Mouse (Mus musculus) frontal cortex, postnatal 10 days (tissue): ENCODE data around the gene Slc11a2.
"Not testable (repeated sequence)": the region's sequence is repeated elsewhere in the genome, so short reads cannot be mapped to it uniquely, and the experiment has no call there.

Experiments used
- DNase-seq, 2 experiments: peaks; one replicate each; pipeline ENCODE4 v3.0.0; 2022; ENCODE audit warnings: low spot score in 2 of 2, mixed read lengths in 1 of 2

Slc11a2 gene

DNA sequence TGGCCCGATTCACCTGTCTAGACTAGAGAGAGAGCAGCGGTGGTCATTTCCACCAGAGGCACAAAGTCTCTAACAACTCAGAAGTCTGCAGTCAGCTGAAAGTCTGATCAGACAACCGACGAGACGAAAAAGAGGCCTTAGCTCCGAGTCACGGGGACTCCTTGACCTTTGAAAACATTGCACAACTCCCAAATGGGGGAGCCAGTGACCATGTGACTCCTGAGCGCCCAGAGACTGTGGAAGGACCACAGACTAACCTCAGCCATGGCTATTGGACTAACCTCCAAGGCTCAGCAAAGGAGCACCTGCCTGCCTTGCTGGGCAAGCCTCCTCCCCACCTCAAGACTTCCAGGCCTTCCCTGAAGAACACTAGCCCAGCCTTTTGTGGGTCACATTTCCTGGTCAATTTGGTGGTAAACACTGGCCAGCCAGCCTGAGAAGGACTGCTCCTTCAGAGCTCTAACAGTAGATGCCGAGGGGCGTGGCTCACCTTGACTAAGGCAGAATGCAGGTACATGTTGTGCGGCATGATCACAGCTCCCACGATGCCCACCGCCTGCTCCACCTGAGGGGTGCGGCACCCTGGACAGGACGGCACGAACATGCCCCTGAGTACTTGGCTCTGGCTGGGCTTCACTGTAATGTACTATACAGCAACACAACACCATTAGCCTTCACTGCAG is 21.4 kb downstream of the Slc11a2 start:
- DNase-seq = no peak

DNA sequence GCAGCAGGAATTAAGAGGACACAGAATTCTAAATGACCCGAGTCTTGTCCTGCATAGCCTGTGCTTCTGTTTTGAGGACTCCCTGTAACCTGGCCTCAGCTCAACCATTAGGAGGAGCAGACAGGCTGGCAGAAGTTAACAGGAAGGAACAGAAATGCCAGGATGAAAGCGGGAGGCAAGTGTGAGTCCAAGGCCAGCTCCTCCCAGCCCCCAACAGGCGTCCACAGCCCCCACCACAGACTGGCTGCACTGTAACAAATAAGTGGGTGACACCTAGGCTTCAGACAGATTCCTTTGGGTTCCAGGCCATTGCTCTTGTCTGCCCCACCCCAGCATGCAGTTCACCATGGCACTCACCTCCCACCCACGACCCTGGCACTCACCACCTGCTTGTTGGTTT is 22.1 kb downstream of the Slc11a2 start:
- DNase-seq = no peak

DNA sequence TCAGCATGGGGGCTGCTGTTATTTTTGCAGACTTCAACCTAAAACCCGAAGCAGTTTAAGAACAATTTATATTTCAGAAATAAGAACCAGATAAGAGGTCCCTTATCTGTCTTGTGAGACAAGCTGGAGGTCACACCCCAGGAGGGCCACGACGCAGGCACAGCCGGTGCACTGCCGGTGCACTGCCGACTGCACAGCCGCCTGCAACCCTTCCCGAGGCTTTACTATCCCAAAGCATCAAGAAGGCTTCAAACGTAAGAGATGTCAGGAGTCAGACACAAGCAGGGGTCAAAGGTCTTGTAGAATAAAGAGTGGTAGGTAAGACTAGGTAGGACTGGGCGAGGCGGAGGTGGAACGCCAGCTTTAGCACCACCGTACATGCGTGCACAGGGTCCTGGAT is 22.5 kb downstream of the Slc11a2 start:
- no peak for DNase-seq

DNA sequence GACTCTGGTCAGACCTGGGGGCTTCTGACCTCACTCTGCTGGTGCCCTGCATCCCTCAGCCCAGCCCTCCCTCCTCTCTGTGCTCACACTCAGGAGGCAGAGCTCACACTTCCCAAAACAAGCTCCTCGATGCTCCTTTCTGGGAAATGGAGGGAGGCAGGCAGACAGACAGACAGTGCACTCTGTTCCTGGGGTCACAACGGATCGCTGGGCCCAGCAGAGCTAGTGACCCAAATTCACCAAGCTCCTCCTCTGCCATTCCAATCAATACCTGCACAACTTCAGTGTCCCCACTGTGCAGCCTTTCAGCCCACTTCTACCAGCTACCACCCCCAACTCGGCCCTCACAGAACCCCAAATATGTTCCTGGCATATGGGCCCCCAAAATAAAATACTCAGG is 23.1 kb downstream of the Slc11a2 start:
- no peak for DNase-seq

DNA sequence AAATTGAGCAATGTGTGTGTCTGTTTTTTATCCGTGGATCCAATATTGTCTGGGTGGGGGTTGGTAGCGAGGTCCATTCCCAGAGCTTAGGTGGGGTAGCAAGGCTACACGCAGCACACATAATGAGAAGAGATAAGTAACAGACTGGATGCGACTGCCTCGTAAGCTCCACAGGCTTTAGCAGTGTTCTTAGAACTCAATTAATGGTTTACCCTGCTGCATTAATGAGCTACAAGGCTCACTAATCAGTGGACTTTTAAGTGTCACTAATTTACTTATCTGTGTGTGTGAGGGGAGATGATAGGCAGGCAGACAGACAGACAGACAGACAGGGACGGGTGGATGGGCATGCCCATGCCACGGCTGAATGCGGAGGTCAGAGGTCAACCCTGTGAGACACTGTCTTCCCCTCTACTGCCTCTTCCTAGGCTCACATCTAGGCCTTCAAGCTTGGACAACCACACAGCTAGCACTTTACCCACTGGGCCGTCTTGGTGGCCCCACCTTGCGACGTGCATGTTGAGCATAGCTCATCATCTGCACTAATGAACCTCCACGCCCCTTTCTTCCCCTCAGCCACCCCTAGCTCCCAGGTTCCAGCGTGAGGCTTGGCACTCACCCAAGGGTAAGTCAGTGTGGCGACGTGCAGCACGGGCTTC is 24.2 kb downstream of the Slc11a2 start:
- DNase-seq = no peak

DNA sequence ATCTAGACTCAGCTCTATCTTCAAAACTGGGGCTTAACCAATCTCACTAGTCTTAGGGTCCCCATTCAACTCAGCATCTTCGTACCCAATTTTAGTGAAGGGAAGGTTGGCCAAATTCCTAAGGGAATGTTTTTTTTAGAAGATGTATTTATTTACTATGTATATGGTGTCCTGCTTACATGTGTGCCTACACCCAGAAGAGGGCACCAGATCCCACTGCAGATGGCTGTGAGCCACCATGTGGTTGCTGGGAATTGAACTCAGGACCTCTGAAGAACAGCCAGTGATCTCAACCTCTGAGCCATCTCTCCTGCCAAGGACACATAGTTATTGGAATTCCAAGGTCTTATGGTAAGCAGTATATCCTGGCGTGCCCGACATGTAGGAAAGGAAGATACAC is 29.3 kb downstream of the Slc11a2 start:
- DNase-seq = no peak

DNA sequence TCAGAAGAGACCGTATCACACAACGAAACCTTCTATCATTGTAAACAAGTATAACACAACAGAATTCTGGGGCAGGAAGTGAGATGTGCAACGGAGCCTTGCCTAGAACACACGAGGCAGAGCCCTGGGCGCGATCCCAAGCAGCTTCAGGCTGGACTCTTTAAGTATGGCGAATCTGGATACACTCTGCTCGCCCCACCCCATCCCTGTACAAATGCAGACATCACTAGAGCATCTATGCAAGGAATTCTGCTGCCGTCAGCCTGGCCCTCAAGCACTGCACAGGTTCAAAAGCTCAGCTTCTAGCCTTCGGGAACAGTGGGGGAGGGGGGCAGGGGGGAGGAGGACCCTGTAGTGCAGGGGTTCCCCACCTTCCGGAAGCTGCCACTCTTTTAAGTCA is 31.9 kb downstream of the Slc11a2 start:
- no peak for DNase-seq

DNA sequence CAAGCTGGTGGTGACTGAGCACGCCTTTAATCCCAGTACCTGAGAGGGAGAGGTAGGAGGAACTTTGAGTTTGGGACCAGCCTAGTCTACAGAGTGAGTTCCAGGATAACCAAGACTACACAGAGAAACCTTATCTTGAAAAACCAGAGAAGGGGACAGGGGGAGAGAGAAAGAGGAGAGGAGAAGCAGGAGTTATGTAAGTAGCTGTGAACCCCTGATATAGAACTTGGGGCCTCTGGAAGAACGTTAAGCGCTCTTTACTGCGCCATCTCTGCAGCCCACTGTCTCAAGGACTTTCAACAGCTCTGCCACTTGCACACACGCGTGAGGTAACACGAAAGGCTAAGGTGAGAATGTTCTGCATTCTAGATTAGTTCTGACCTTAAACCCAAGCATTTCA is 33.3 kb downstream of the Slc11a2 start:
- DNase-seq = no peak

DNA sequence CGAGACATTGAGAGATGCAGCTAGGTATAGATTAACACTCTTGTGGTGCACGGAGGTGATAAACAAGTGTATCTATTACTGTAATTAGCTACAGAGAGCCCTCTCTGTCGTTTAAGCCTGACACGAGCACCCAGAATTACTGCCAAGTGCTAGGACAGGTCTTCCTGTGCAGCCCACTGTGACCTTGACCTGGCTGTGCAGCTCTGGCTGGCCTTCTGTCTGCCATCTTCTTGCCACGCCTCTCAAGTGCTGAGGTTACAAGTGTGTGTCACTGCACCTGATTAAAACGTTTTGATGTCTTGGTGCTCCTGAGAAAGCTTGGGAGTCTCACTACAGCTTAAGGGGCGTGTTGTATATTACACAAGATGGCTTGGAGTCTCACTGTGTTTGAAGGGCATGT is 33.8 kb downstream of the Slc11a2 start:
- no peak for DNase-seq

DNA sequence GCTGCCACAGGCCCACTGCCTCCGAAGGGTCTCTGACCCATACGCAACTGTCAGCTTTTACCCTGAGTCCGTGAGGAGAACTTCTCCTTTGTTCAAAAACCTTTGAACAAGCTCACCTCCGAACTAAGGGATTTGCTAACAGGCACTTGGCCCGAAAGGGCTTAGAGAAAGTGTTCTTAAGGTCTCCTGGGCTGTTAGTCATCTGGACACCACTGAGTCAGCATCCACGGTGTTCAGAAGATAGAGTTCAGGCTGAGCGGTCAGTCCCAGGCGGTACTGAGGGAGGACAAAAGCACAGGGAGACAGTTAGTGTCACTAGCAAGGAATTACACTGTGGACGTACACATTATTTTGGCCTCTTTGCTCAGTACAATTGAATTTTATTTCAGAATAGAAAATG is 36.0 kb downstream of the Slc11a2 start:
- no peak for DNase-seq

DNA sequence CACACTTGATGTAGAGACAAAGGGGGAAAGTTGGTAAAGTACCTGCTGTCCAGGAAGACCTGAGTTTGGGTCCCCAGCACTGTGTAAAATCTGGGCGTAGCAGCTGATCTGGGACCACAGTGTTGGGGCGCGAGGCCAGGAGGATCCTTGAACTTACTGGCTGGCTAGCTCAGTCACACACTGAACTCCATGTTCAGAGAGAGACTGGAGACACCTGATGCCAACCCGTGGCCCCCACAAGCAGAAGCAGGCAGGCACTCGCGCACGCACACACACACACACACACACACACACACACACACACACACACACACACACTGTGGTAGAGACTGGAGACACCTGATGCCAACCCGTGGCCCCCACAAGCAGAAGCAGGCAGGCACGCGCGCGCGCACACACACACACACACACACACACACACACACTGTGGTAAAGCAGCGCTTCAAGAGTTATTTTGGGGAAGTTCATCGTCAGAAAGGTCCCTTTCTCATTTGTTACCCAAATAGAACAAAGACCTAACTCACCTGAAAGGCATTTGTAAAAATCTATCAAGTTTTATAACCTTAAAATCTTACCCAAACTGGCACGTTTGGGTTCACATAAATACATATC is 36.5 kb downstream of the Slc11a2 start:
- DNase-seq = no peak

DNA sequence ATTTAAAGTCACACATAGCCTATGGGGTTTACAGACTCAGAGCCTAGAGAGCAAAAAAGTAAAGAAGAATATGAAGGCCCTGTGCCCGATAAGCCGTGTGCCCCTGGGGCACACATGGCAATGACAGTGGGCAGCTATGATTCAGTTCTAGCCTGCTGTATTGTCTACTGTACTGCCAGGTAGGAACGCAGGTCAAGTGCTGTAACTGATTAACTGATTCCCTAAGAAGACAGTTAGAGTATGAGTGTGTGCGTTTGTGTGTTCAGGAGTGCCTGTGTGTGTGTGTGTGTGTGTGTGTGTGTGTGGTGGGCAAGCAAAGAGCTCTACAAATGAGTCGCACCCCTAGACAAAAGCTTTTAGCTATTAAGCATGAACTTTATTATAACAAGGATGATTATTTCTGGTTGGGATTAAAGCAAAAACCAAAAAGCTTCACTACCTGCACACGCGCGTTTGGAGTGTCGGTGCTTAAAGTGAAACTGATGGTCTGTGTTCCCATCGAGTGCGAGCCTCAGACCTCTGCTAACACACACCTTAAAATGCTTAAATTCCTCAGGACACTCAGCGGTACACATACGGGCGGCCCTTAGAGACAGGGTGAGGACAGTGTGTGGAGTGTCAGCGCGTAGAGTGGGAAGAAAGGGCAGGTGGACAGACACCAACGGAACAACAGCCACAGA is 37.2 kb downstream of the Slc11a2 start:
- DNase-seq = no peak

DNA sequence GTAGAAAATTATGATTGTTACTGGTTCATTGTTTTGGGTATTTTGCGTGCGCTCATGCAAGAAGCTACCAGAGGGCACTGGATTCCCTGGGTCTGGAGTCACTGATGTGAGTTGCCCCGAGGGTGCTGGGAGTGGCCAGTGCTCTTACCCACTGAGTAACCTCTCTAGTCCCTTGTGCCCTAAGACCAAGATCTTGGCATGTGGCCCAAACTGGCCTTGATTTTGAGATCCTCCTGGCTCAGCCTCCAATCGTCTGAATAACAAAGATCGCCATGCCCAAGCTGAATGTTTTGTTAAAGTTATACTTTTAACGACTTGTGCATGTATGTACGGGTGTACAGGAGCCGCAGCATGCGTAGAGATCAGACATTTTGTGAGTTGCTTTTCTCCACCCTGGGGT is 39.2 kb downstream of the Slc11a2 start:
- no peak for DNase-seq

DNA sequence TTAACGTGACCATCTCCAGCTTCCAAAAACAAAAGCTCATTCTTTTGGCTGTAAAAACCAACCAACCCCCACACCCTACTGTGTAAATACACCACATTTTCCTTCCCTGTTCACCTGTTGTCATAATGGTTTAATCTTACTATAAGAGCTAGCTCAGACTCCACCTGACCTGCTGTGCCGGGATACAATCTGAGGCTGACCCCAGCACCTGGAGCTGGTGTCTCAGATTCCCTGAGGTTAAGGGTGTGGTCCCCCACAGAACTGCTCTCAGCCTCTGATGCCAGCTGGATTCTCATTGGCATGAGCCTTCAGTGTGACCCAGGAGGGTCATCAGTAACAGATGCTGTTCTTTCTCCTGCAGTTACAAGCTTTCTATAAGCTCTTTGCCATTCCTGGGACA is 44.8 kb downstream of the Slc11a2 start:
- no peak for DNase-seq

DNA sequence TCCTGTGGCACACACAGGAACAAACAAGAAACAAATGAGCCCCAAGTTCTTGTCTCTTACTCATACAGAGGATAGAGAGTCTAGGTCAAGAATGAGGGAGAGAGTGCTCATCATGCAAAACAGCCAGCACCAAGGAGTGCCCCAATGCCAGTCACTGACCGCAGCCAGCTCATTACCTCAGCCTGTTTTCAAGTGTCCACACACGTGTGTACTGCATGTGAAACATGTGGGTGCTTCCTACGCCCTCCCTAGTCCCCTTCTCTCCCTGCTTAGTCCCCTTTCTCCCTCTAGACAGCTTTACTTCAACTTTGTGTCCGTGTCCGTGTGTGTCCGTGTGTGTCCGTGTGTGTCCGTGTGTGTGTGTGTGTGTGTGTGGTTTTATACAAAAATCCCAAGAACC is 45.2 kb downstream of the Slc11a2 start:
- DNase-seq = no peak

DNA sequence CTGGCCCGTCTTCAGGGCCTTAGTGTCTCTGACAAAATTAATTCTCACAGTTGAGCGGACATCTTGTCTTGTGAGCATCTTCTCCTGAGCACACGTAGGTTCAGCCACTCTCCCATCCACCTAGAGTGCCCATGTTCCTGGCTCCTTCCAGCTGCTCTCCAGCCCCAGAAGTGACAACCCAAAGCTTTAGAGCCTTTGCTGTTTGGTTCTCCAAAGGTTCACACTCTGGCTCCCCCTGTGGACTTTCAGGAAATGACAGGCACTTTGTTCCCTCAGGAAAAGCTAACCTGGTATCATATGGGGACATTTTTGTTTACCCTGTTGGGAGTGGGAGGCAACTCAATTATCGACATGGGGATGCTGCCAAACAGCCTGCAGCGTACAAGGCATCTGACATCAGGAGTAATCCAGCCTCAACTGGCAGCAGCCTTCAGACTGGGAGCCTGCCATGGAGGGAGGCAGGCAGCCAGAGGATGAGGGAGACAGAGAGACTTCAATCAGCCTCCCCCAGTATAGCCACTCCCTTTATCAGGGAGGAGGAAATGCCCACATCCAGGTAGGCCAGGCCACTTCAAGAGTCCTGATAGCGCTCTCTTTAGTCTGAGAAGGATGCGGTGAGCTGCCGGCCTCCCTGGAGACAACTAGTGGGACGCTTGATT is 46.9 kb downstream of the Slc11a2 start:
- not testable (repeated sequence) for DNase-seq

DNA sequence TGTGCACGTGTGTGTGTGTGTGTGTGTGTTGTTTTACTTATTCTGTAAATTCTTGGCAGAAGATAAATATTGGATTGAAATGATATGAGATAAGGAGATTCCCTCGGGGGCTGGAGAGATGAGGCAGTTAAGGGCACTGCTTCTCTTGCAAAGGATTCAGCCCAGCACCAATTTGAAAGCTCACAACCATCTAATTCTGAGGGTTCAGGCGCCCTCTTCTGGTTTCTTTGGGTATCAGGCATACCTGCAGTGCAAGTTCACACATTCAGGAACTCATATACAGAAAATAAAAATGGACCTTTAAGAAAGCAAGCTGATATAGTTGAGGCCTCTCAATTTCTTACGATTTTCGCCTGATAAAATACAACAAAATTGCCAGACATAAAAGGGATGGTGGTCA is 49.8 kb downstream of the Slc11a2 start:
- peak; percentile 27 to 54 for DNase-seq

DNA sequence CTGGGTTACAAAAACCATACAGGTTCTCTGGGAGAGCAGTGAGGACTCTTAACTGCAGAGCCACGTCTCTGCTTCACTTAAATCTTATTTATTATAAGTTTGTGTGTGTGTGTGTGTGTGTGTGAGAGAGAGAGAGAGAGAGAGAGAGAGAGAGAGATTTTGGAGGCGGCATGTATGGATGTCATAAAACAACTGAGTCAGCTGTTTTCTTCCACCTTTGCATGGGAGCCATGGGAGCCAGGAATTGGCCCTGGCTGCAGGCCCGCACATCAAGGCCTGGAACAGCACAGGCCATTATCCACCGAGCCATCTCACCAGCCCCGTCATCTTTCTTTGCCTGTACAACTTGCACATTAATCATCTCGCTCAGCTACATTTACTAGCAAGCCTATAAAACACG is 57.8 kb downstream of the Slc11a2 start:
- DNase-seq = no peak

DNA sequence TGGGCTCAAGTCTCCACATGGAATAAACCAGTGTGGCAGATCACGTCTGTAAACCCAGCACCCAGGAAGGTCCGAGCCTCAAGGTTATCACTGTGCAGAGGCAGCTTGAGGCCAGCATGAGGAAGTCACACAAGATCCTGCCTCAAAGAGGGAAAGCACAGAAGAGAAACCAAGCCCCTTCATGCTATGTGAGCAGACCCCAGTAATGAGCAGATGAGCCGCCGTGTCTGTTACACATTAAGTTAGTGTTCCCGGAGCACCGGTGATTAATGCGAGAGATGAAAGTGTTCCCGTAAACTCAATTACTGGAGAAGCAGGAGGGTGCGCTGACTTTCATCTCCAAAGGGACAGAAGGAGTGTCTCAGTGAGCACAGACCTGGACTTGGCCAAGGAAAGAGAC is 58.9 kb downstream of the Slc11a2 start:
- DNase-seq = not testable (repeated sequence)

DNA sequence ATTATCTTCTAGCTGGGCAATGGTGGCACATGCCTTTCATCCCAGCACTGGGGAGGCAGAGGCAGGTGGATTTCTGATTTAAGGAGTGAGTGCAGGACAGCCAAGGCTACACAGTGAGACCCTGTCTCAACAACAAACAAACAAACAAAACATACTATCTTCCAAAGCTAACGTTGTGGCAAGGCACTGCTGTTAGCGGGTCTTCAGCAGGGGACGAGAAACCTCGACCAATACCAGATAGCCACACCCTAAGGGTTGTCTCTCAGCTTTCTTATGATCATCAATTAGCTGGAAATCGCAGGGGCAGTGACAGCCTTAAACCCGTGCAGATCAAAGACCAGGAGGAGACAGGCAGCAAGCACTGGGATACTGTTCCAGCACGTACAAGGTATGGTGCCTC is 60.6 kb downstream of the Slc11a2 start, which contains the start of gene Higd1c:
Gene Higd1c (plus strand): TSS at position 301 of the 400 bp plus-strand sequence.
- no peak for DNase-seq

DNA sequence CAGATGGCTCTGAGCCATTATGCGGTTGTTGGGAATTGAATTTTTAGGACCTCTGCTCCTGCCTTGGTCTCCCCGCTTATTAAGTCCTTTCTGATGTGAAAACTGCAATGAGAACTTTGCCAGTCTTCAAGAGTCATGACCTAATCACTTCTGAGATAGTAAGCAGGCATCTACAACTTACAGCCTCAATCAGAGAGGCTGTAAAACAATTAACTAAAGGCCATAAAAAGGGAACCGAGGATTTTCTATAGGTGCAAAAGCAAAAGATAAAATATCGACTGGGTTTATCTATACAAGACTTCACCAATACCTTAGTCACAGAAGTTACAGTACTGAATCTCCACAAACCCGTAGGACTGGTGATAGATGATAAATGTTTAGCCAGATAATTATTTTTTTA is 69.0 kb downstream of the Slc11a2 start:
- DNase-seq = no peak

DNA sequence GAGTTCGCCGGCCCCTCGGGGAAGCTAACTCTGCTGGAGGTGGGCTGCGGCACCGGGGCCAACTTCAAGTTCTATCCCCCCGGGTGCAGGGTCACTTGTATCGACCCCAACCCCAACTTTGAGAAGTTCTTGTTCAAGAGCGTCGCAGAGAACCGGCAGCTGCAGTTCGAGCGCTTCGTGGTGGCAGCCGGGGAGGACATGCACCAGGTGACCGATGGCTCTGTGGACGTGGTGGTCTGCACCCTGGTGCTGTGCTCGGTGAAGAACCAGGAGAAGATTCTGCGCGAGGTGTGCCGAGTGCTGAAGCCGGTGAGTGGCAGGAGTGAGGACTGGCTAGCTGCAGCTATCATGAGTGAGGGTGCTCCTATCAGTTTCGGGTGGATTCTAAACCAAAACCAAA is 71.5 kb downstream of the Slc11a2 start:
- DNase-seq = not testable (repeated sequence)
